Mouse (Mus musculus): Measurements from ENCODE around the gene Znrf4. TPM values are rescaled to one million over a fixed set of nuclear protein-coding genes. Genes with fewer than 3 reads are reported as not detected.
A peak's percentile ranks its signal among the peaks of the same experiment; 100 is the strongest.
"Not testable (repeated sequence)": the region's sequence is repeated elsewhere in the genome, so short reads cannot be mapped to it uniquely, and the experiment has no call there.

Gene Znrf4
- polyA plus RNA-seq, 1 experiment from 2014 or later, result not detected

GRCm38 (mm10) chr17:56506417-56507065 lies 5.7 kb downstream of the Znrf4 start:
- WGBS (ENCODE audit: insufficient replicate concordance), result 49% methylated on average over 15 of the region's 15 CpGs
- H3K9me3 ChIP-seq (replicated peaks; ENCODE audit: control insufficient read depth, low read length), result no peaks in the 10 kb centered on the region
- ATAC-seq (replicated peaks; ENCODE audit: insufficient number of reproducible peaks, low FRiP score, low TSS enrichment), result no peak
- peaks cover 3% of the 10 kb centered on the region; the same call in 1 of the 2 replicates for H3K4me1 ChIP-seq (ENCODE audit: control insufficient read depth, insufficient read depth, low read length)
- peak overlapping the region; percentile 83 for H3K4me2 ChIP-seq
- H3K9ac ChIP-seq (ENCODE audit: low read depth, low read length), result peak overlapping the region; percentile 74
- peak overlapping the region; percentile 46 for H3K4me3 ChIP-seq (ENCODE audit: low read depth, low read length)
- no peaks in the 10 kb centered on the region for H3K36me3 ChIP-seq (ENCODE audit: control insufficient read depth, insufficient read depth, low read length)
- peaks cover 32% of the 10 kb centered on the region for H3K27me3 ChIP-seq (ENCODE audit: control insufficient read depth, insufficient read depth, low read length)
- no peak overlapping the region for H3K27ac ChIP-seq (ENCODE audit: low read depth, low read length)

- Histone ChIP-seq H3K9ac (ENCODE audit: low read depth, low read length) (no peak overlapping the region), H3K27ac (ENCODE audit: low read depth, low read length) (no peak overlapping the region), H3K4me3 (ENCODE audit: low read depth, low read length) (no peak overlapping the region), H3K4me1 (ENCODE audit: control insufficient read depth, insufficient read depth, low read length) (peaks cover 3% of the 10 kb centered on the region; the same call in 1 of the 2 replicates), H3K36me3 (ENCODE audit: control insufficient read depth, insufficient read depth, low read length) (no peaks in the 10 kb centered on the region), H3K4me2 (no peak overlapping the region), H3K27me3 (ENCODE audit: control insufficient read depth, insufficient read depth, low read length) (peaks cover 21% of the 10 kb centered on the region), H3K9me3 (replicated peaks; ENCODE audit: control insufficient read depth, low read length) (no peaks in the 10 kb centered on the region)
- ATAC-seq (replicated peaks; ENCODE audit: insufficient number of reproducible peaks, low FRiP score, low TSS enrichment), result no peak
- 74% methylated on average over 10 of the region's 10 CpGs for WGBS (ENCODE audit: insufficient replicate concordance)
Observed at GRCm38 (mm10) chr17:56505401-56505800, 6.8 kb downstream of the Znrf4 start.

GRCm38 (mm10) chr17:56502526-56502925 lies 9.7 kb downstream of the Znrf4 start:
- no peaks in the 10 kb centered on the region for H3K4me1 ChIP-seq (ENCODE audit: control insufficient read depth, insufficient read depth, low read length)
- H3K9ac ChIP-seq (ENCODE audit: low read depth, low read length), result no peak overlapping the region
- H3K4me2 ChIP-seq, result no peak overlapping the region
- no peak overlapping the region for H3K4me3 ChIP-seq (ENCODE audit: low read depth, low read length)
- 33% methylated on average over 9 of the region's 9 CpGs for WGBS (ENCODE audit: insufficient replicate concordance)
- peaks cover 5% of the 10 kb centered on the region; the same call in 1 of the 2 replicates for H3K9me3 ChIP-seq (replicated peaks; ENCODE audit: control insufficient read depth, low read length)
- no peak for ATAC-seq (replicated peaks; ENCODE audit: insufficient number of reproducible peaks, low FRiP score, low TSS enrichment)
- H3K27ac ChIP-seq (ENCODE audit: low read depth, low read length), result no peak overlapping the region
- H3K27me3 ChIP-seq (ENCODE audit: control insufficient read depth, insufficient read depth, low read length), result no peaks in the 10 kb centered on the region
- H3K36me3 ChIP-seq (ENCODE audit: control insufficient read depth, insufficient read depth, low read length), result no peaks in the 10 kb centered on the region

- 43% methylated on average over 2 of the region's 2 CpGs for WGBS (ENCODE audit: insufficient replicate concordance)
- H3K27ac ChIP-seq (ENCODE audit: low read depth, low read length); H3K4me1 ChIP-seq (ENCODE audit: control insufficient read depth, insufficient read depth, low read length); ATAC-seq (replicated peaks; ENCODE audit: insufficient number of reproducible peaks, low FRiP score, low TSS enrichment); H3K27me3 ChIP-seq (ENCODE audit: control insufficient read depth, insufficient read depth, low read length); H3K9me3 ChIP-seq (replicated peaks; ENCODE audit: control insufficient read depth, low read length); H3K9ac ChIP-seq (ENCODE audit: low read depth, low read length); H3K4me3 ChIP-seq (ENCODE audit: low read depth, low read length); H3K36me3 ChIP-seq (ENCODE audit: control insufficient read depth, insufficient read depth, low read length); H3K4me2 ChIP-seq: not testable (repeated sequence)
Observed at GRCm38 (mm10) chr17:56501635-56502400, 10.4 kb downstream of the Znrf4 start.

- peaks cover 26% of the 10 kb centered on the region for H3K9me3 ChIP-seq (replicated peaks; ENCODE audit: control insufficient read depth, low read length)
- no peaks in the 10 kb centered on the region for H3K36me3 ChIP-seq (ENCODE audit: control insufficient read depth, insufficient read depth, low read length)
- no peak overlapping the region for H3K27ac ChIP-seq (ENCODE audit: low read depth, low read length)
- no peak for ATAC-seq (replicated peaks; ENCODE audit: insufficient number of reproducible peaks, low FRiP score, low TSS enrichment)
- H3K4me3 ChIP-seq (ENCODE audit: low read depth, low read length), result no peak overlapping the region
- H3K9ac ChIP-seq (ENCODE audit: low read depth, low read length), result no peak overlapping the region
- no peaks in the 10 kb centered on the region for H3K27me3 ChIP-seq (ENCODE audit: control insufficient read depth, insufficient read depth, low read length)
- H3K4me1 ChIP-seq (ENCODE audit: control insufficient read depth, insufficient read depth, low read length), result no peaks in the 10 kb centered on the region
- WGBS (ENCODE audit: insufficient replicate concordance), result 77% methylated on average over 5 of the region's 5 CpGs
- H3K4me2 ChIP-seq, result no peak overlapping the region
Observed at GRCm38 (mm10) chr17:56499229-56499628, 13.0 kb downstream of the Znrf4 start.

- H3K4me3 ChIP-seq (ENCODE audit: low read depth, low read length), result no peak overlapping the region
- no peaks in the 10 kb centered on the region for H3K27me3 ChIP-seq (ENCODE audit: control insufficient read depth, insufficient read depth, low read length)
- 45% methylated on average over 2 of the region's 2 CpGs for WGBS (ENCODE audit: insufficient replicate concordance)
- ATAC-seq (replicated peaks; ENCODE audit: insufficient number of reproducible peaks, low FRiP score, low TSS enrichment), result no peak
- H3K9me3 ChIP-seq (replicated peaks; ENCODE audit: control insufficient read depth, low read length), result peaks cover 59% of the 10 kb centered on the region
- H3K4me1 ChIP-seq (ENCODE audit: control insufficient read depth, insufficient read depth, low read length), result no peaks in the 10 kb centered on the region
- no peak overlapping the region for H3K27ac ChIP-seq (ENCODE audit: low read depth, low read length)
- no peak overlapping the region for H3K9ac ChIP-seq (ENCODE audit: low read depth, low read length)
- no peak overlapping the region for H3K4me2 ChIP-seq
- H3K36me3 ChIP-seq (ENCODE audit: control insufficient read depth, insufficient read depth, low read length), result no peaks in the 10 kb centered on the region
Observed at GRCm38 (mm10) chr17:56494480-56494879, 17.8 kb downstream of the Znrf4 start.

- Histone ChIP-seq H3K4me2 (no peak overlapping the region), H3K27ac (ENCODE audit: low read depth, low read length) (no peak overlapping the region), H3K9me3 (replicated peaks; ENCODE audit: control insufficient read depth, low read length) (peaks cover 59% of the 10 kb centered on the region), H3K36me3 (ENCODE audit: control insufficient read depth, insufficient read depth, low read length) (no peaks in the 10 kb centered on the region), H3K27me3 (ENCODE audit: control insufficient read depth, insufficient read depth, low read length) (no peaks in the 10 kb centered on the region), H3K4me3 (ENCODE audit: low read depth, low read length) (no peak overlapping the region), H3K9ac (ENCODE audit: low read depth, low read length) (no peak overlapping the region), H3K4me1 (ENCODE audit: control insufficient read depth, insufficient read depth, low read length) (no peaks in the 10 kb centered on the region)
- WGBS (ENCODE audit: insufficient replicate concordance), result 80% methylated on average over 2 of the region's 2 CpGs
- ATAC-seq (replicated peaks; ENCODE audit: insufficient number of reproducible peaks, low FRiP score, low TSS enrichment), result no peak
Observed at GRCm38 (mm10) chr17:56493841-56494240, 18.4 kb downstream of the Znrf4 start.

- Histone ChIP-seq H3K9me3 (replicated peaks; ENCODE audit: control insufficient read depth, low read length) (peaks cover 39% of the 10 kb centered on the region), H3K4me2 (no peak overlapping the region), H3K4me1 (ENCODE audit: control insufficient read depth, insufficient read depth, low read length) (no peaks in the 10 kb centered on the region), H3K27me3 (ENCODE audit: control insufficient read depth, insufficient read depth, low read length) (no peaks in the 10 kb centered on the region), H3K4me3 (ENCODE audit: low read depth, low read length) (no peak overlapping the region), H3K27ac (ENCODE audit: low read depth, low read length) (no peak overlapping the region), H3K36me3 (ENCODE audit: control insufficient read depth, insufficient read depth, low read length) (no peaks in the 10 kb centered on the region), H3K9ac (ENCODE audit: low read depth, low read length) (no peak overlapping the region)
- WGBS (ENCODE audit: insufficient replicate concordance), result 80% methylated on average over 7 of the region's 7 CpGs
- no peak for ATAC-seq (replicated peaks; ENCODE audit: insufficient number of reproducible peaks, low FRiP score, low TSS enrichment)
Observed at GRCm38 (mm10) chr17:56490438-56491152, 21.6 kb downstream of the Znrf4 start.

Data from heart, embryonic 11.5 days (tissue).